Mouse (Mus musculus) hindbrain, embryonic 15.5 days (tissue): Measurements from ENCODE around the gene Omt2b. TPM values are rescaled to one million over a fixed set of nuclear protein-coding genes. Genes with fewer than 3 reads are reported as not detected.
"Not testable (repeated sequence)": the region's sequence is repeated elsewhere in the genome, so short reads cannot be mapped to it uniquely, and the experiment has no call there.

Experiments used
- ATAC-seq: fragments of 200-750 bp; cut with Nextera tagmentation; 2 replicates; pipeline ENCODE4 v1.8.0; 2017; ENCODE audit warnings: low read depth, moderate number of reproducible peaks, moderate TSS enrichment; ENCODE audit not compliant: low FRiP score
- H3K27ac ChIP-seq: fragments of 300-500 bp; sonication (generic); replicated peaks from 2 replicates; pipeline ENCODE4 v1.5.1; 2015; ENCODE audit warnings: mild to moderate bottlenecking, inconsistent platforms
- H3K27me3 ChIP-seq: fragments of 300-500 bp; sonication (generic); 2 replicates; pipeline ENCODE4 v1.6.1; 2015; ENCODE audit warnings: control low read depth, inconsistent platforms
- H3K36me3 ChIP-seq: fragments of 300-500 bp; sonication (generic); 2 replicates; pipeline ENCODE4 v1.6.1; 2015; ENCODE audit warnings: control low read depth, inconsistent platforms
- H3K4me1 ChIP-seq: fragments of 300-500 bp; sonication (generic); replicated peaks from 2 replicates; pipeline ENCODE4 v1.6.1; 2015; ENCODE audit warnings: control low read depth, inconsistent platforms
- H3K4me2 ChIP-seq: fragments of 300-500 bp; sonication (generic); 2 replicates; pipeline ENCODE4 v1.6.1; 2015; ENCODE audit warnings: moderate library complexity, mild to moderate bottlenecking, inconsistent platforms
- H3K4me3 ChIP-seq: fragments of 300-500 bp; sonication (generic); 2 replicates; pipeline ENCODE4 v1.5.1; 2015; ENCODE audit warnings: mild to moderate bottlenecking, inconsistent platforms
- H3K9ac ChIP-seq: fragments of 300-500 bp; sonication (generic); 2 replicates; pipeline ENCODE4 v1.6.1; 2015; ENCODE audit warnings: inconsistent platforms
- H3K9me3 ChIP-seq: fragments of 300-500 bp; sonication (generic); 2 replicates; pipeline ENCODE4 v1.6.1; 2016; ENCODE audit warnings: control low read depth, inconsistent platforms
- WGBS: fragments of 180-500 bp; shearing (Covaris S2); methylation state at CpG from one replicate; pipeline ENCODE4 v1.1.7; 2015; 5-methylcytosine and 5-hydroxymethylcytosine counted together
- polyA plus RNA-seq: library from polyadenylated mRNA; unstranded; fragments of >200 nt; fragmentation: Nextera tagmentation; extraction: Ambion mirVana; gene quantifications from 2 replicates; pipeline ENCODE4 v1.2.1, GENCODE M21; 2015

Omt2b gene
- not detected in 2 replicates for polyA plus RNA-seq

GRCm38 (mm10) chr9:78327289-78327688, at the start of gene Omt2b:
Gene Omt2b, plus strand, starts transcription at chr9:78327589.
- H3K27ac ChIP-seq, H3K4me2 ChIP-seq, H3K4me1 ChIP-seq, H3K9me3 ChIP-seq, H3K9ac ChIP-seq, H3K4me3 ChIP-seq, H3K27me3 ChIP-seq, H3K36me3 ChIP-seq, ATAC-seq: not testable (repeated sequence)
- WGBS, result 88% methylated on average over 1 of the region's 1 CpGs

GRCm38 (mm10) chr9:78282002-78282711, 45.2 kb upstream of the Omt2b start:
- H3K9me3 ChIP-seq, H3K36me3 ChIP-seq, H3K4me2 ChIP-seq, H3K27ac ChIP-seq, ATAC-seq, H3K4me3 ChIP-seq, H3K9ac ChIP-seq, H3K4me1 ChIP-seq, H3K27me3 ChIP-seq: not testable (repeated sequence)
- WGBS, result 83% methylated on average over 4 of the region's 4 CpGs

GRCm38 (mm10) chr9:78289063-78289462, 38.3 kb upstream of the Omt2b start:
- not testable (repeated sequence) for H3K27me3 ChIP-seq, H3K36me3 ChIP-seq, H3K4me2 ChIP-seq, H3K4me3 ChIP-seq, H3K4me1 ChIP-seq, ATAC-seq, H3K9me3 ChIP-seq, H3K9ac ChIP-seq, H3K27ac ChIP-seq
- WGBS, result 83% methylated on average over 1 of the region's 1 CpGs

- H3K4me2 ChIP-seq, result not testable (repeated sequence)
Observed at GRCm38 (mm10) chr9:78289723-78290122, 37.7 kb upstream of the Omt2b start, which contains the start of gene Gm10639. Gene Gm10639, plus strand, starts transcription at chr9:78289923.

GRCm38 (mm10) chr9:78292462-78292861, 34.9 kb upstream of the Omt2b start:
- H3K27me3 ChIP-seq, H3K4me2 ChIP-seq, H3K4me1 ChIP-seq, H3K4me3 ChIP-seq, ATAC-seq, H3K36me3 ChIP-seq, H3K9me3 ChIP-seq, H3K9ac ChIP-seq, H3K27ac ChIP-seq: not testable (repeated sequence)
- WGBS, result 92% methylated on average over 8 of the region's 8 CpGs

More at GRCm38 (mm10) chr9:78289723-78290122, 37.7 kb upstream of the Omt2b start, which contains the start of gene Gm10639:
- not testable (repeated sequence) for H3K9ac ChIP-seq, H3K27ac ChIP-seq, ATAC-seq, H3K4me1 ChIP-seq, H3K36me3 ChIP-seq, H3K4me3 ChIP-seq, H3K9me3 ChIP-seq, H3K27me3 ChIP-seq
- 93% methylated on average over 3 of the region's 3 CpGs for WGBS

GRCm38 (mm10) chr9:78293683-78294082, 33.7 kb upstream of the Omt2b start:
- not testable (repeated sequence) for H3K27ac ChIP-seq, H3K36me3 ChIP-seq, ATAC-seq, H3K9ac ChIP-seq, H3K4me2 ChIP-seq, H3K27me3 ChIP-seq, H3K4me1 ChIP-seq, H3K4me3 ChIP-seq, H3K9me3 ChIP-seq
- WGBS, result 92% methylated on average over 1 of the region's 1 CpGs

- not testable (repeated sequence) for ATAC-seq, H3K9ac ChIP-seq, H3K27me3 ChIP-seq, H3K4me2 ChIP-seq, H3K36me3 ChIP-seq, H3K27ac ChIP-seq, H3K4me1 ChIP-seq, H3K9me3 ChIP-seq, H3K4me3 ChIP-seq
- 81% methylated on average over 7 of the region's 7 CpGs for WGBS
Observed at GRCm38 (mm10) chr9:78294781-78295180, 32.6 kb upstream of the Omt2b start.

- H3K4me2 ChIP-seq, result not testable (repeated sequence)
- WGBS, result 13% methylated on average over 6 of the region's 6 CpGs
- ATAC-seq, result peak; percentile 34; the same call in 1 of the 2 replicates
Observed at GRCm38 (mm10) chr9:78296089-78296488, 31.3 kb upstream of the Omt2b start.

GRCm38 (mm10) chr9:78298232-78298631, 29.2 kb upstream of the Omt2b start:
- Histone ChIP-seq H3K27ac (no peak overlapping the region), H3K4me2 (no peak overlapping the region), H3K9me3 (no peaks in the 10 kb centered on the region), H3K36me3 (no peaks in the 10 kb centered on the region), H3K27me3 (no peaks in the 10 kb centered on the region), H3K4me1 (no peaks in the 10 kb centered on the region), H3K4me3 (no peak overlapping the region), H3K9ac (no peak overlapping the region)
- WGBS, result 96% methylated on average over 1 of the region's 1 CpGs
- no peak for ATAC-seq

More at GRCm38 (mm10) chr9:78296089-78296488, 31.3 kb upstream of the Omt2b start:
- H3K4me1 ChIP-seq, H3K9ac ChIP-seq, H3K9me3 ChIP-seq, H3K36me3 ChIP-seq, H3K4me3 ChIP-seq, H3K27me3 ChIP-seq, H3K27ac ChIP-seq: not testable (repeated sequence)

- not testable (repeated sequence) for H3K27ac ChIP-seq, H3K4me3 ChIP-seq, H3K27me3 ChIP-seq, H3K4me1 ChIP-seq, H3K36me3 ChIP-seq, H3K9ac ChIP-seq, ATAC-seq, H3K9me3 ChIP-seq, H3K4me2 ChIP-seq
- 60% methylated on average over 1 of the region's 1 CpGs for WGBS
Observed at GRCm38 (mm10) chr9:78299143-78299542, 28.2 kb upstream of the Omt2b start.

- not testable (repeated sequence) for H3K9me3 ChIP-seq, H3K36me3 ChIP-seq, ATAC-seq, H3K4me3 ChIP-seq, H3K4me1 ChIP-seq, H3K27ac ChIP-seq, H3K4me2 ChIP-seq, H3K9ac ChIP-seq, H3K27me3 ChIP-seq
- 84% methylated on average over 3 of the region's 3 CpGs for WGBS
Observed at GRCm38 (mm10) chr9:78308122-78308521, 19.3 kb upstream of the Omt2b start.

GRCm38 (mm10) chr9:78314696-78315095, 12.7 kb upstream of the Omt2b start, which contains the start of gene Omt2a:
Gene Omt2a, minus strand, starts transcription at chr9:78314796.
- Histone ChIP-seq H3K4me2 (no peak within 1 kb of the TSS), H3K9me3 (no peaks in the 10 kb centered on the region), H3K4me3 (no peak within 1 kb of the TSS), H3K36me3 (no peaks in the 10 kb centered on the region), H3K27me3 (no peaks in the 10 kb centered on the region), H3K27ac (no peak within 1 kb of the TSS), H3K9ac (no peak within 1 kb of the TSS), H3K4me1 (no peaks in the 10 kb centered on the region)
- 83% methylated on average over 2 of the region's 2 CpGs for WGBS
- no peak for ATAC-seq

GRCm38 (mm10) chr9:78319499-78319898, 7.9 kb upstream of the Omt2b start:
- 43% methylated on average over 1 of the region's 1 CpGs for WGBS
- ATAC-seq, result no peak

More at GRCm38 (mm10) chr9:78319499-78319898, 7.9 kb upstream of the Omt2b start:
- Histone ChIP-seq H3K4me3 (no peak overlapping the region), H3K27me3 (no peaks in the 10 kb centered on the region), H3K36me3 (no peaks in the 10 kb centered on the region), H3K9ac (no peak overlapping the region), H3K4me2 (no peak overlapping the region), H3K27ac (no peak overlapping the region), H3K4me1 (no peaks in the 10 kb centered on the region), H3K9me3 (no peaks in the 10 kb centered on the region)
